Mouse (Mus musculus) bone marrow, adult 2 months (tissue): ENCODE data around the gene Rlbp1.

Experiments used
- CTCF ChIP-seq: fragments of 200-500 bp; IDR thresholded peaks from 2 replicates; pipeline ENCODE4 v1.5.1; 2011; ENCODE audit warnings: low read length, control low read depth; ENCODE audit not compliant: control insufficient read depth, insufficient read depth
- POLR2A ChIP-seq: fragments of 200-500 bp; IDR thresholded peaks from 2 replicates; pipeline ENCODE4 v1.6.1; 2011; ENCODE audit warnings: low read depth, mild to moderate bottlenecking, control low read depth, low read length, borderline replicate concordance; ENCODE audit not compliant: control insufficient read depth

GRCm38 (mm10) chr7:79419950-79420349, 33.1 kb upstream of the Rlbp1 start:
- TF ChIP-seq POLR2A (no peak), CTCF (no peak)
